Mouse (Mus musculus): Measurements from ENCODE around the gene Epha3. TPM values are rescaled to one million over a fixed set of nuclear protein-coding genes. Genes with fewer than 3 reads are reported as not detected.

Gene Epha3
- total RNA-seq, 2 experiments from 2014 or later: 15.9 to 17.9 TPM

GRCm38 (mm10) chr16:63556410-63557146 is 307.4 kb downstream of the Epha3 start:
- no peak for DNase-seq (ENCODE audit: low spot score in 2 of 2)
- intact Hi-C loops (cut with DNase I): no loop called here

DNA sequence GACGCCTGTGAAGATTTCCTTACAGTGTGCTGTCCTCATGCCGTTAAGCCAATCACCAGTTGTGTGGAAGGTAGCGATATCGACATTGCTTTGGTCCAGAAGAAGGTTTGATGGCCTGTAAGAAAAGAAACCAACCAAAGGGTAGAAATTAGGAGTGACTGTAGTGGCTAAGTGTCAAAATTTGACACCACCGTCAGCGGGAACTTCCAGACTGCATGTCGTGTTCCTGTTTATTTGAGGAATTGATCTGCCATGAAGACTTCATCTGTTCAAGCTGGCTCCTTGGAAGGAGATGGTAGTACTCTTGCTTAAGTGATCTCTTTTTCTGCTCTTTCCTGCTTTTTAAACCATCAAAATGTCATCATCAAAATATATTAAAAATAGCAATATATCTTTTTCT is 311.4 kb downstream of the Epha3 start:
- no peak for DNase-seq (ENCODE audit: low spot score in 2 of 2)
- intact Hi-C loops (cut with DNase I): no loop called here

DNA sequence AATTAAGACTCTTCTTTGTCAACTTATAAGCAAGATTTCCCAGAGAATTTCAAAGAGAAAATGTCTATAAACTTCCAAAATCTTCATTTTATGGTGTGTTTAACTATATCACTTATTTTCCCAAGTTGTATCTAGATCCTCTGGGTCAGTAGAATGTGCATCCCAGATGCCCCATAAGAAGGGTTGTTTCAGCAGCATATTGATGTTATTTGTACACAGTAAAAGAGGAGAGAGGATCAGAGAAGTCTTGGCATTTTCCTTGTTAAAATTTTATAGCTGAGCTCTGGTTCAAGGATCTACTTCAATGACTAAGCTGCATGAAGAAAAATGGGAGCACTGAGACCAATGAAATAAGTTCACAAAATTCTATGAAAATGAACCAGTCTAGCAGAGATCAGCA is 324.5 kb downstream of the Epha3 start:
- intact Hi-C loops (cut with DNase I): no loop called here
- no peak for DNase-seq (ENCODE audit: low spot score in 2 of 2)

GRCm38 (mm10) chr16:63528821-63529220 is 335.2 kb downstream of the Epha3 start:
- intact Hi-C loops (cut with DNase I): no loop called here

GRCm38 (mm10) chr16:63517636-63518035 is 346.3 kb downstream of the Epha3 start:
- no peak for DNase-seq (ENCODE audit: low spot score in 2 of 2)
- intact Hi-C loops (cut with DNase I): no loop called here

More at GRCm38 (mm10) chr16:63528821-63529220, 335.2 kb downstream of the Epha3 start:
- no peak for DNase-seq (ENCODE audit: low spot score in 2 of 2)

GRCm38 (mm10) chr16:63510069-63510468 is 353.9 kb downstream of the Epha3 start:
- intact Hi-C loops (cut with DNase I): no loop called here
- DNase-seq (ENCODE audit: low spot score in 2 of 2): no peak

- DNase-seq (ENCODE audit: low spot score in 2 of 2): no peak
- intact Hi-C loops (cut with DNase I): no loop called here
Measured at GRCm38 (mm10) chr16:63506437-63506836, 357.5 kb downstream of the Epha3 start.

DNA sequence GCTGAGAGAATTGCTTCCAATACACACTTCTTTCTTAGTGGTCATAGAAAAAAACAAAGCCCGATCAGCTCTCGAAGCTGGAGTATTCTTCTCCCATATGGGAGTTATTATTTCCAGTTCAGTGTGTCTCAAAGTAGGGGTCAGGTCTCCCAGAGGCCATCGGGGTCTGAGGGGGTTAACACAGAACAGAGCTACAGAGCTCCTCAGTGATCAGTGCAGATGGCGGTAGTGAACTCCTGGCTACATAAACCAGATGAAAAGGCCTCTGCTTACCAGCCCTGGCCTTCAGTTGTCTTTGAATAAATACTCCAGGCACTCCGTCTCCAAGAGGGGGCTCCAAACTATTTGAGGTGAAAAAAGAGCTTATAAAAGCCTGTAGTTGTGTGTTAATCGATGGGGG is 362.5 kb downstream of the Epha3 start:
- DNase-seq (ENCODE audit: low spot score in 2 of 2): no peak
- intact Hi-C loops (cut with DNase I): no loop called here

DNA sequence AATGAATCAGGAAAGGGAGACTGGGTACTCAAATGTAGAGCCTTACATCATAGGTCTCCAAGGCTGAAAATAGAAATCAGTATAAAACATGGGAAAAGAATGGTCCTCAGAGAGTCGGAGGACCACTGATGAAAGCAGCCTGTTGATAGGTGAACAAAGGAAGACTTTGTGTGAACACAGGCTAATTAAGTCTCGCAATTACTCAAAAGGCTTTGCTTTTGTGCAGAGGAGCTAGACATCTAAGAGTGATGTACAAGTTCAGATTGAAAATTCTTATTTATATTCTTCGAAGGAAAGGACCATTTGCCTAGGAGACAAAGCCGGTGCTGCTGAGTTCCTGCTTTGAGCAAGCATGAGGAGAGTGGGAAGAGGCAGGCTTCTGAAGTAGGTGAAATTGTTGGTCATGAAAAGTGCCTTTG is 363.0 kb downstream of the Epha3 start:
- intact Hi-C loops (cut with DNase I): no loop called here
- DNase-seq (ENCODE audit: low spot score in 2 of 2): no peak
